Mouse (Mus musculus): ENCODE measurements at regions not wholly inside any gene's neighbourhood (a gene's known extent, or its start where the extent isn't known, plus 50 kb on each side); places are given as distances from the start of the nearest gene placed in this dataset.

GRCm38 (mm10) chr12:39033982-39034381 is 254.8 kb downstream of the Etv1 start:
- TF ChIP-seq CTCF (IDR thresholded peaks at IDR 0.05; ENCODE audit: insufficient read depth, low read length) (no peak), POLR2A (IDR thresholded peaks at IDR 0.05; ENCODE audit: borderline replicate concordance, extremely low read depth, low read depth, low read length) (no peak)
